Comparison of ENCODE assay signal across 8 mouse cellular contexts in genomic region chr4:128947326-128947933, GRCm38 (mm10). TPM values are rescaled to one million over a fixed set of nuclear protein-coding genes. Genes with fewer than 3 reads are reported as not detected.
A peak's percentile ranks its signal among the peaks of the same experiment; 100 is the strongest.
DNase-seq lines count a peak whose midpoint lies in the region; ATAC-seq lines count a peak whose summit lies in the region.

No protein-coding gene starts in this region.

- peak; percentile 53; the same call in 1 of the 2 replicates for ATAC-seq in hindbrain, embryonic 11.5 days (ENCODE audit: low FRiP score)
- ATAC-seq in granulocyte monocyte progenitor cell, adult 5-6 weeks (replicated peaks; ENCODE audit: poor library complexity, severe bottlenecking), result peak; percentile 45
- ATAC-seq in megakaryocyte progenitor cell, adult 5-6 weeks (replicated peaks; ENCODE audit: poor library complexity), result peak; percentile 69

- H3K27me3 ChIP-seq in hindbrain, embryonic 11.5 days (ENCODE audit: control insufficient read depth, insufficient read depth, low read length), result no peaks in the 10 kb centered on the region
- H3K27me3 ChIP-seq in hindbrain, embryonic 10.5 days (ENCODE audit: insufficient read depth, poor library complexity, severe bottlenecking), result no peaks in the 10 kb centered on the region

- no peak overlapping the region for H3K4me3 ChIP-seq in hindbrain, embryonic 11.5 days (ENCODE audit: low read depth, low read length)
- no peak overlapping the region; the same call in 1 of the 2 replicates for H3K4me3 ChIP-seq in hindbrain, embryonic 10.5 days

- WGBS in hindbrain, embryonic 11.5 days, result 21% methylated on average over 18 of the region's 18 CpGs
- whole genome bisulfite sequencing in hindbrain, embryonic 10.5 days, result 17% methylated on average over 18 of the region's 18 CpGs

- DNase-seq in hindbrain, embryonic 11.5 days (ENCODE audit: low spot score), result no peak
- DNase-seq in hindbrain, embryonic 10.5 days (ENCODE audit: low spot score), result no peak
- DNase-seq in R1 (ENCODE audit: low read depth, low spot score), result peak; percentile 76
- no peak for DNase-seq in retina, postnatal 1 day
- no peak for DNase-seq in spleen, postnatal 14 days (ENCODE audit: low spot score in 2 of 2)
- no peak for DNase-seq in gastrocnemius, postnatal 25 days

- H3K9me3 ChIP-seq in hindbrain, embryonic 11.5 days (ENCODE audit: control insufficient read depth, low read length), result no peaks in the 10 kb centered on the region
- H3K9me3 ChIP-seq in hindbrain, embryonic 10.5 days, result no peaks in the 10 kb centered on the region

- no peak overlapping the region for H3K9ac ChIP-seq in hindbrain, embryonic 11.5 days (ENCODE audit: low read depth, low read length)

- H3K4me1 ChIP-seq in hindbrain, embryonic 11.5 days (replicated peaks; ENCODE audit: control insufficient read depth, insufficient read depth, low read length), result no peaks in the 10 kb centered on the region; the same call in 1 of the 2 replicates
- H3K4me1 ChIP-seq in hindbrain, embryonic 10.5 days (replicated peaks), result peaks cover 33% of the 10 kb centered on the region

- no peak overlapping the region for H3K4me2 ChIP-seq in hindbrain, embryonic 11.5 days (replicated peaks; ENCODE audit: low read depth, low read length)

- no peaks in the 10 kb centered on the region for H3K36me3 ChIP-seq in hindbrain, embryonic 11.5 days (ENCODE audit: control insufficient read depth, insufficient read depth, low read length)
- no peaks in the 10 kb centered on the region for H3K36me3 ChIP-seq in hindbrain, embryonic 10.5 days

- no peak overlapping the region for H3K27ac ChIP-seq in hindbrain, embryonic 11.5 days (ENCODE audit: low read depth, low read length)
- no peak overlapping the region for H3K27ac ChIP-seq in hindbrain, embryonic 10.5 days

RNA-seq across cellular contexts. Expression of gene Azin2, which starts 14.8 kb away (rescaled TPM):
- polyA plus RNA-seq in hindbrain, embryonic 11.5 days (2014; fragmentation: Nextera tagmentation; extraction: Ambion mirVana), result 10.8 and 12.5 TPM in 2 replicates
- polyA plus RNA-seq in hindbrain, embryonic 10.5 days (2016; fragmentation: Nextera tagmentation; extraction: Ambion mirVana), result 11.8 and 15.0 TPM in 2 replicates
- total RNA-seq in granulocyte monocyte progenitor cell, adult 5-6 weeks (2014; fragmentation: Nextera tagmentation), result 3.3 and 9.7 TPM in 2 replicates
- 0.21 and 0.95 TPM in 2 replicates for total RNA-seq in granulocyte monocyte progenitor cell, adult 5-6 weeks (2017)
- total RNA-seq in megakaryocyte progenitor cell, adult 5-6 weeks (2015), result 0.91 and 1.7 TPM in 2 replicates
- total RNA-seq in megakaryocyte progenitor cell, adult 5-6 weeks (2017), result 2.1 and 2.2 TPM in 2 replicates
- total RNA-seq in gastrocnemius, postnatal 25 days (2021), result 1 to 10 TPM; 1.8 to 3.1 TPM

RNA-seq across cellular contexts. Expression of gene Ak2, which starts 44.3 kb away (rescaled TPM):
- polyA plus RNA-seq in hindbrain, embryonic 11.5 days (2014; fragmentation: Nextera tagmentation; extraction: Ambion mirVana), result 119 and 128 TPM in 2 replicates
- polyA plus RNA-seq in hindbrain, embryonic 10.5 days (2016; fragmentation: Nextera tagmentation; extraction: Ambion mirVana), result 168 and 202 TPM in 2 replicates
- total RNA-seq in granulocyte monocyte progenitor cell, adult 5-6 weeks (2014; fragmentation: Nextera tagmentation), result 166 and 176 TPM in 2 replicates
- total RNA-seq in granulocyte monocyte progenitor cell, adult 5-6 weeks (2017), result 169 and 186 TPM in 2 replicates
- total RNA-seq in megakaryocyte progenitor cell, adult 5-6 weeks (2015), result 97.7 and 107 TPM in 2 replicates
- 165 and 176 TPM in 2 replicates for total RNA-seq in megakaryocyte progenitor cell, adult 5-6 weeks (2017)
- 10 to 100 TPM; 27.4 to 36.0 TPM for total RNA-seq in gastrocnemius, postnatal 25 days (2021)
